Mouse (Mus musculus): ENCODE data around the gene Actr2. TPM values are rescaled to one million over a fixed set of nuclear protein-coding genes. Genes with fewer than 3 reads are reported as not detected.

Actr2 gene
- 181 TPM for polyA plus RNA-seq (2017; shearing (Covaris generic))

DNA sequence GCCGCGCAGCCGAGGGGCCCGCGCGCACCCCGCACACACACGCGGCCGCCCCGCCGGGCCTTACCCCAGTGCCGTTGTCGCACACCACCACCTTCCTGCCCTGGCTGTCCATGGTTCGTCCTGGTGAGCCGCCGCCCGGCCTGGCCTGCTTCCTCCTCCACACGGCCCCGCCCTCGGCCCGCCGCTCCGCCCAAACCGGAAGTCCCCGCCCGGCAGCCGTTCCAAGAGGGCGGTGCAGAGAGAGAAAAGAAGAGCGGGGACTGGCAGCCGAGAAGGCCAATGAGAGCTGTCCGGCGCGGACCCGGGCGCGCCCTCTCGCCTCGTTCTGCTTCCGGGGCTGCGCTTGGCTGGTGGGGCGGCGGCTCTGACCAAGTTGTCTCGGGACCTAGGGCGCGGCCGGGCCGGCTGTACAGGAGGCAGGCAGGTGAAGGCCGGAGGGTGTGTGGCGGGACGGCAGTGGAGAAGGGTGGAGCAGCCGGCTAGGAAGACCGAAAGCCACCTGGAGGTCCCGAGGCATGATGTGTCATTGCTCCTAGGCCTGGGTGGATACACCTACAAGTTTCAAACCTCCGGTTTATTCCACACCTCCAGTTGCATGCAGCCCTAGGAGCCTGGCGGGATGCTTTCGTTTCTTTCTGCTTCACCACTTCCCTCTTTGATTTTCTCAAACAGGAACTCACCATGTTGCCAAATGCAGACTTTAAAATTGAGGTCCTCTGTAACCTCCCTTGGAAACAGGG is at the start of gene Actr2:
Gene Actr2, minus strand, starts transcription at position 173 of the 740 bp plus-strand sequence.

Other genes with a start within 250 kb of the Actr2 start
- 6.2 TPM for gene Spred2, start 188.5 kb downstream of the Actr2 start, polyA plus RNA-seq (2017; shearing (Covaris generic))
- gene Rab1a, start 88.5 kb upstream of the Actr2 start, polyA plus RNA-seq (2017; shearing (Covaris generic)), result 117 TPM
- 26.6 TPM for gene Cep68, start 136.5 kb upstream of the Actr2 start, polyA plus RNA-seq (2017; shearing (Covaris generic))
- gene Slc1a4, start 219.8 kb upstream of the Actr2 start, polyA plus RNA-seq (2017; shearing (Covaris generic)), result 0.45 TPM